Mouse (Mus musculus) neural tube, embryonic 14.5 days (tissue): Measurements from ENCODE around the gene Chd9. TPM values are rescaled to one million over a fixed set of nuclear protein-coding genes. Genes with fewer than 3 reads are reported as not detected.

ENCODE experiments used
- ATAC-seq: fragments of 200-750 bp; cut with Nextera tagmentation; 2 replicates; pipeline ENCODE4 v1.8.0; 2017; ENCODE audit warnings: low read depth, mild to moderate bottlenecking, moderate TSS enrichment, moderate library complexity
- H3K27ac ChIP-seq: fragments of 300-500 bp; sonication (generic); 2 replicates; pipeline ENCODE4 v1.5.1; 2014; ENCODE audit warnings: low read depth, mild to moderate bottlenecking, control low read depth, low read length, moderate library complexity, mixed read lengths
- H3K27me3 ChIP-seq: fragments of 300-500 bp; sonication (generic); 2 replicates; pipeline ENCODE4 v1.6.1; 2014; ENCODE audit warnings: low read length; ENCODE audit not compliant: control insufficient read depth, insufficient read depth
- H3K36me3 ChIP-seq: fragments of 300-500 bp; sonication (generic); 2 replicates; pipeline ENCODE4 v1.6.1; 2014; ENCODE audit warnings: low read length, mixed read lengths; ENCODE audit not compliant: control insufficient read depth, insufficient read depth
- H3K4me1 ChIP-seq: fragments of 300-500 bp; sonication (generic); 2 replicates; pipeline ENCODE4 v1.6.1; 2014; ENCODE audit warnings: low read length; ENCODE audit not compliant: control insufficient read depth, insufficient read depth
- H3K4me2 ChIP-seq: fragments of 300-500 bp; sonication (generic); 2 replicates; pipeline ENCODE4 v1.6.1; 2014; ENCODE audit warnings: mild to moderate bottlenecking, low read depth, low read length, control low read depth
- H3K4me3 ChIP-seq: fragments of 300-500 bp; sonication (generic); 2 replicates; pipeline ENCODE4 v1.5.1; 2014; ENCODE audit warnings: low read depth, low read length, control low read depth, mixed read lengths
- H3K9ac ChIP-seq: fragments of 300-500 bp; sonication (generic); replicated peaks from 2 replicates; pipeline ENCODE4 v1.6.1; 2014; ENCODE audit warnings: low read depth, mild to moderate bottlenecking, control low read depth, low read length, mixed read lengths
- H3K9me3 ChIP-seq: fragments of 300-500 bp; sonication (generic); 2 replicates; pipeline ENCODE4 v1.6.1; 2016; ENCODE audit warnings: low read length; ENCODE audit not compliant: control insufficient read depth
- WGBS: fragments of 180-500 bp; shearing (Covaris S2); extraction: QIAGEN DNeasy Blood & Tissue Kit; methylation state at CpG from one replicate; pipeline ENCODE4 v1.1.7; 2014; 5-methylcytosine and 5-hydroxymethylcytosine counted together
- microRNA-seq: library from miRNA; unstranded; fragments of <30 nt; microRNA quantifications from one replicate; pipeline ENCODE4, GENCODE M21; 2016
- polyA plus RNA-seq: library from polyadenylated mRNA; unstranded; fragments of >200 nt; fragmentation: Nextera tagmentation; extraction: Ambion mirVana; gene quantifications from 2 replicates; pipeline ENCODE4 v1.2.1, GENCODE M21; 2014

The Chd9 gene
- polyA plus RNA-seq, 1 experiment from 2014 or later, result 112 TPM

DNA sequence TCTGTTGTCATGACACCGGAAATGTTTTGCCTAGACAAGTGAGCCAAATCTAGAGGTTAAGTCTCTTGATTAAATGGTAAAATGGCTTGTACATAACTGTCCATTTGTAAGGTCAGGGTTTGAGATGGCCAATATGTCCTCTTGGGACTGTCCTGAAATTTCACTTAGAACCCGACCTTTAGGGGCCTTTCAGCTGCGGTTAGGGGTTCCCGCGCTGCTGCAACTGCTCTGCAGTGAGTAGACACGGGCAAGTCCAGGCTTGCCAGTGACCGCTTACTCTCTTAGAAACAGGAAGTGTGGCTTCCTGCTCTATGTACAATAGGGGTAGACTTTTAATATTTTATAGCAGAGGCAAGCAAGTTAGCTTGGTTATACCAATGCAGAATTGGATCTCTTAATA lies 253.8 kb downstream of the Chd9 start:
- Histone ChIP-seq H3K36me3 (peaks cover 16% of the 10 kb centered on the region; the same call in 1 of the 2 replicates), H3K4me2 (no peak overlapping the region), H3K27ac (no peak overlapping the region), H3K27me3 (no peaks in the 10 kb centered on the region), H3K4me1 (no peaks in the 10 kb centered on the region), H3K9me3 (no peaks in the 10 kb centered on the region), H3K4me3 (no peak overlapping the region), H3K9ac (no peak overlapping the region)
- ATAC-seq, result no peak
- 86% methylated on average over 7 of the region's 7 CpGs for whole genome bisulfite sequencing

DNA sequence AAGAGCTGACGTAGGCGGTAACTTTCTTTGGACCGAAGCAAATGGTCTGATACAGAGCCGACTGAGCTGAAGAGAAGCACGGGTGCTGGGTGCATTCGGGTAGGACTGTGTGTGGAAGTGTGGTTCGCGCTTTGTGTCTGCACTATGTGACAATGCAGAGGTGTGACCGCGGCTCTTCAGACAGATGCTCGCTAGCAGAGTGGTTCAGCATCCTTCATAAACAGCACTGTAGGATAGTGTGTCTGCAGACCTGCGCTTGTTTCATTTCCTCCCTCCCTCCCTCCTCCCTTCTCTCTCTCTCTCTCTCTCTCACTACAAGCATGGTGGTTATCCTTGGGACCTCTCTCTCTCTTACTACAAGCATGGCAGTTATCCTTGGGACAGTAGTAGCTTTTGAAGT lies 254.3 kb downstream of the Chd9 start:
- no peak for ATAC-seq
- no peaks in the 10 kb centered on the region for H3K4me1 ChIP-seq
- H3K4me2 ChIP-seq, result no peak overlapping the region
- no peak overlapping the region for H3K9ac ChIP-seq
- peaks cover 16% of the 10 kb centered on the region; the same call in 1 of the 2 replicates for H3K36me3 ChIP-seq
- H3K27ac ChIP-seq, result no peak overlapping the region
- no peaks in the 10 kb centered on the region for H3K27me3 ChIP-seq
- H3K9me3 ChIP-seq, result no peaks in the 10 kb centered on the region
- WGBS, result 89% methylated on average over 12 of the region's 12 CpGs
- no peak overlapping the region for H3K4me3 ChIP-seq

DNA sequence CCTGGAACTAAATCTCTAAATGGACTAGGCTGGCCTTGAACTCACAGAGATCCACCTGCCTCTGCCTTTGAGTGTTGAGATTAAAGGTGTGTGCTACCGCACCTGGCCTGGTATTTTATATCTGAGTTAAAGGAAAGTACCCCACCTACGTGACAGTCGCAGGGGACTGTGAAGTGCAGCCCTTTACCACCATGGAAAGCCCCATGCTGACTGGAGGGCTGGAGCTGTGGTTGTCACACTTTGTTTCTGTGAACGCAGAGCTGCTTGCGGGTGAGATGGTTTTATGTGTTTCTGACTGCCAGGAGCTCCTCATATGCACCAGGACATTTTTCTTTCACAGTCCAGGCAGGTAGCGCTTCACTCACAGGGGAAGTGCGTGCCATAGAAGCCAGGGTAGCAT lies 260.3 kb downstream of the Chd9 start:
- Histone ChIP-seq H3K9ac (no peak overlapping the region), H3K4me3 (no peak overlapping the region), H3K27me3 (no peaks in the 10 kb centered on the region), H3K9me3 (no peaks in the 10 kb centered on the region), H3K4me2 (no peak overlapping the region), H3K4me1 (no peaks in the 10 kb centered on the region), H3K27ac (no peak overlapping the region), H3K36me3 (peaks cover 23% of the 10 kb centered on the region; the same call in 1 of the 2 replicates)
- WGBS, result 95% methylated on average over 7 of the region's 7 CpGs
- ATAC-seq, result no peak

DNA sequence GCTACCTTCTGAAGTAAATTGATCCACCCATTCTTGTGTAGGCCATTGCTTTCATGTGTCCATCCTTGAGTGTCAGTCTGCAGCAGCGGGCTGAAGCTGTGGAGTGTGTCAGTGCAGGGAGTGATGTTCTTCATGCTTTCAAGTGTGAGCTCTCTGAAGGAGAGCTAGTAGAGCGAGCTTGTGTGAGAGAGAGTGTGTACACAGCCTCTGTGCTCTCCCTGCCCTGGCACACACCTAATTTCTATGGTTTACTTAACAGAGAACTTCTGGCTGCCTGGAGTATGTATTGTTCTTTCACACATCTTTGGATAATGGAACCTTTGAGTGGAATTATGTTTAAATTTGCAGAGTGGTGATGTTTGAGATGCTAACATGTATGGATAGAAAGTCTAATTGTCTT lies 261.4 kb downstream of the Chd9 start:
- Histone ChIP-seq H3K9me3 (no peaks in the 10 kb centered on the region), H3K9ac (no peak overlapping the region), H3K27ac (no peak overlapping the region), H3K36me3 (peaks cover 23% of the 10 kb centered on the region; the same call in 1 of the 2 replicates), H3K4me3 (no peak overlapping the region), H3K4me1 (no peaks in the 10 kb centered on the region), H3K27me3 (no peaks in the 10 kb centered on the region), H3K4me2 (no peak overlapping the region)
- no peak for ATAC-seq
- WGBS, result 91% methylated on average over 2 of the region's 2 CpGs

DNA sequence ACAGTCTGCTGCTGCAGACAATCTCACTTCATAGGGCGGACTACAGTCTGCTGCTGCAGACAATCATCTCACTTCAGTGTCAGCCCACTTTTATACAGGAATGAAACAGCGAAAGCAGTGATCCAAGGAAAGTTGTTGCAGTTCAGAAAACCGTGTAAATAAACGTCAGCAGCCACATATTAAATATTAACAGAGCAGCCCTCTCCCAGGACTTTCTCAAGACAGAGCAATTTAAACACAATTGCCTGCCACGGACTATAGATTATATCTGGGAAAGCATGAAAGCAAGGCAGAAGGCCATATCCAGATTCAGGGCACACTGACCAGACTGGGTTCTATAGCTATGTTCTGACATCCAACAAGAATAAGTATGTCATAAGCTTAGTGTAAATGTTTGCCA lies 266.0 kb downstream of the Chd9 start:
- H3K4me1 ChIP-seq, result no peaks in the 10 kb centered on the region
- 86% methylated on average over 5 of the region's 5 CpGs for WGBS
- peaks cover 28% of the 10 kb centered on the region; the same call in 1 of the 2 replicates for H3K36me3 ChIP-seq
- no peak overlapping the region for H3K27ac ChIP-seq
- no peak for ATAC-seq
- no peak overlapping the region for H3K4me3 ChIP-seq
- H3K9me3 ChIP-seq, result no peaks in the 10 kb centered on the region
- H3K4me2 ChIP-seq, result no peak overlapping the region
- no peaks in the 10 kb centered on the region for H3K27me3 ChIP-seq
- H3K9ac ChIP-seq, result no peak overlapping the region

DNA sequence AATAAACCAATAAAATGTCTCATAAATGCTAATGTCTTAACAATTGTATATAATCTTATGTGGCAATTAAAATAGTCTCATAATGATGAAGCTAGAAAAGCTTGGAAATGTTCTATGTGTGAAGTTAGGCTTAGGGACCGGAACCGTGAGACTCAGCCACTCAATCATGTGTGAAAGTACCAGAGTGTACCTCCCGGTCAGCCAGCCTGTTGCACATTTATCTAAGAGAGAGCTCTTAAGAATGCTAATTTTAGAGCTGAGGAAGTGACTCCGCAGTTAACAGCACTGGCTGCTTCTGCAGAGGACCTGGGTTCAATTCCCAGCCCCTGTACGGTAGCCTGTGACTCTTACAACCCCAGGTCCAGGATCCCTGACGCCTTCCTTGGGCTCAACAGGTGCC lies 270.0 kb downstream of the Chd9 start:
- H3K9ac ChIP-seq, result no peak overlapping the region
- H3K4me1 ChIP-seq, result no peaks in the 10 kb centered on the region
- no peak overlapping the region for H3K4me3 ChIP-seq
- no peak for ATAC-seq
- H3K9me3 ChIP-seq, result no peaks in the 10 kb centered on the region
- H3K27me3 ChIP-seq, result no peaks in the 10 kb centered on the region
- no peak overlapping the region for H3K4me2 ChIP-seq
- no peak overlapping the region for H3K27ac ChIP-seq
- 89% methylated on average over 6 of the region's 6 CpGs for WGBS
- peaks cover 15% of the 10 kb centered on the region; the same call in 1 of the 2 replicates for H3K36me3 ChIP-seq

Small RNAs within 50 kb of the gene (microRNA-seq; reads per million reads assigned to microRNA genes)
- not detected for gene Gm44382

Other genes with a start within 250 kb of the Chd9 start
- 2.2 and 3.3 TPM in 2 replicates for gene Gm19935, start 11.0 kb upstream of the Chd9 start, polyA plus RNA-seq
- gene Rbl2, start 241.7 kb downstream of the Chd9 start, polyA plus RNA-seq, result 28.9 and 30.2 TPM in 2 replicates